Mouse (Mus musculus): ENCODE results near the gene Ppp1ca. TPM values are rescaled to one million over a fixed set of nuclear protein-coding genes. Genes with fewer than 3 reads are reported as not detected.
A peak's percentile ranks its signal among the peaks of the same experiment; 100 is the strongest.

Ppp1ca gene
- polyA plus RNA-seq, 1 experiment from 2014 or later, result 1,000 TPM

GRCm38 (mm10) chr19:4222165-4222564 lies 30.3 kb downstream of the Ppp1ca start:
- H3K9me3 ChIP-seq, result no peaks in the 10 kb centered on the region
- WGBS, result 87% methylated on average over 11 of the region's 11 CpGs
- peaks cover 50% of the 10 kb centered on the region for H3K4me1 ChIP-seq
- H3K36me3 ChIP-seq (replicated peaks), result peaks cover 12% of the 10 kb centered on the region; the same call in 1 of the 2 replicates
- peaks cover 46% of the 10 kb centered on the region for H3K27me3 ChIP-seq (replicated peaks; ENCODE audit: low read depth, poor library complexity, severe bottlenecking)
- no peak for DNase-seq (ENCODE audit: low spot score)
- no peak overlapping the region for H3K4me3 ChIP-seq
- H3K27ac ChIP-seq (replicated peaks), result peak overlapping the region; percentile 20; the same call in 1 of the 2 replicates

- 88% methylated on average over 7 of the region's 7 CpGs for WGBS
These were observed 34.9 kb downstream of the Ppp1ca start for GRCm38 (mm10) chr19:4226779-4227178.

GRCm38 (mm10) chr19:4227446-4227845 lies 35.6 kb downstream of the Ppp1ca start:
- Histone ChIP-seq H3K27me3 (replicated peaks; ENCODE audit: low read depth, poor library complexity, severe bottlenecking) (peaks cover 37% of the 10 kb centered on the region), H3K9me3 (no peaks in the 10 kb centered on the region), H3K36me3 (replicated peaks) (peaks cover 2% of the 10 kb centered on the region; the same call in 1 of the 2 replicates), H3K4me3 (no peak overlapping the region), H3K4me1 (peaks cover 38% of the 10 kb centered on the region), H3K27ac (replicated peaks) (0 out of 2 replicates have a peak overlapping the region, but pooled peaks have one; percentile 51)
- no peak for DNase-seq (ENCODE audit: low spot score)
- 77% methylated on average over 5 of the region's 5 CpGs for WGBS

More at GRCm38 (mm10) chr19:4226779-4227178, 34.9 kb downstream of the Ppp1ca start:
- no peak overlapping the region for H3K27ac ChIP-seq (replicated peaks)
- H3K27me3 ChIP-seq (replicated peaks; ENCODE audit: low read depth, poor library complexity, severe bottlenecking), result peaks cover 44% of the 10 kb centered on the region
- no peak for DNase-seq (ENCODE audit: low spot score)
- H3K9me3 ChIP-seq, result no peaks in the 10 kb centered on the region
- no peak overlapping the region for H3K4me3 ChIP-seq
- peaks cover 9% of the 10 kb centered on the region; the same call in 1 of the 2 replicates for H3K36me3 ChIP-seq (replicated peaks)
- peaks cover 38% of the 10 kb centered on the region for H3K4me1 ChIP-seq

GRCm38 (mm10) chr19:4227894-4228678 lies 36.2 kb downstream of the Ppp1ca start:
- 20% methylated on average over 8 of the region's 8 CpGs for WGBS
- DNase-seq (ENCODE audit: low spot score), result peak; percentile 77
- Histone ChIP-seq H3K9me3 (no peaks in the 10 kb centered on the region), H3K4me3 (no peak overlapping the region), H3K27me3 (replicated peaks; ENCODE audit: low read depth, poor library complexity, severe bottlenecking) (peaks cover 35% of the 10 kb centered on the region), H3K4me1 (peaks cover 38% of the 10 kb centered on the region), H3K27ac (replicated peaks) (0 out of 2 replicates have a peak overlapping the region, but pooled peaks have one; percentile 51), H3K36me3 (replicated peaks) (no peaks in the 10 kb centered on the region)

- Histone ChIP-seq H3K4me3 (no peak overlapping the region), H3K4me1 (peaks cover 38% of the 10 kb centered on the region), H3K27ac (replicated peaks) (no peak overlapping the region), H3K36me3 (replicated peaks) (no peaks in the 10 kb centered on the region), H3K27me3 (replicated peaks; ENCODE audit: low read depth, poor library complexity, severe bottlenecking) (peaks cover 35% of the 10 kb centered on the region), H3K9me3 (no peaks in the 10 kb centered on the region)
- 74% methylated on average over 4 of the region's 4 CpGs for WGBS
- DNase-seq (ENCODE audit: low spot score), result no peak
These were observed 37.0 kb downstream of the Ppp1ca start for GRCm38 (mm10) chr19:4228891-4229290.

GRCm38 (mm10) chr19:4229451-4230076 lies 37.7 kb downstream of the Ppp1ca start:
- H3K9me3 ChIP-seq, result no peaks in the 10 kb centered on the region
- no peaks in the 10 kb centered on the region for H3K36me3 ChIP-seq (replicated peaks)
- 38% methylated on average over 9 of the region's 9 CpGs for WGBS
- no peak for DNase-seq (ENCODE audit: low spot score)
- H3K27me3 ChIP-seq (replicated peaks; ENCODE audit: low read depth, poor library complexity, severe bottlenecking), result peaks cover 35% of the 10 kb centered on the region
- peaks cover 38% of the 10 kb centered on the region for H3K4me1 ChIP-seq
- H3K27ac ChIP-seq (replicated peaks), result peak overlapping the region; percentile 7; the same call in 1 of the 2 replicates
- H3K4me3 ChIP-seq, result no peak overlapping the region

GRCm38 (mm10) chr19:4230415-4230814 lies 38.5 kb downstream of the Ppp1ca start:
- WGBS, result 79% methylated on average over 8 of the region's 8 CpGs
- Histone ChIP-seq H3K27me3 (replicated peaks; ENCODE audit: low read depth, poor library complexity, severe bottlenecking) (peaks cover 35% of the 10 kb centered on the region), H3K4me1 (peaks cover 38% of the 10 kb centered on the region), H3K27ac (replicated peaks) (no peak overlapping the region), H3K36me3 (replicated peaks) (no peaks in the 10 kb centered on the region), H3K4me3 (no peak overlapping the region), H3K9me3 (no peaks in the 10 kb centered on the region)
- DNase-seq (ENCODE audit: low spot score), result no peak

- Histone ChIP-seq H3K4me3 (peak within 1 kb of the TSS; percentile 66), H3K4me1 (peaks cover 47% of the 10 kb centered on the region), H3K27ac (replicated peaks) (peak within 1 kb of the TSS; percentile 78), H3K36me3 (replicated peaks) (no peaks in the 10 kb centered on the region), H3K9me3 (no peaks in the 10 kb centered on the region), H3K27me3 (replicated peaks; ENCODE audit: low read depth, poor library complexity, severe bottlenecking) (peaks cover 35% of the 10 kb centered on the region)
- 12% methylated on average over 26 of the region's 26 CpGs for WGBS
- DNase-seq (ENCODE audit: low spot score), result peak; percentile 93
These were observed 39.7 kb downstream of the Ppp1ca start, which contains the start of gene Pold4 for GRCm38 (mm10) chr19:4231253-4232185. Gene Pold4 (plus strand): TSS chr19:4231899.

- no peaks in the 10 kb centered on the region for H3K36me3 ChIP-seq (replicated peaks)
- H3K4me1 ChIP-seq, result peaks cover 52% of the 10 kb centered on the region
- H3K27ac ChIP-seq (replicated peaks), result peak overlapping the region; percentile 78
- DNase-seq (ENCODE audit: low spot score), result no peak
- H3K9me3 ChIP-seq, result no peaks in the 10 kb centered on the region
- WGBS, result 80% methylated on average over 2 of the region's 2 CpGs
- H3K4me3 ChIP-seq, result peak overlapping the region; percentile 66
- peaks cover 29% of the 10 kb centered on the region for H3K27me3 ChIP-seq (replicated peaks; ENCODE audit: low read depth, poor library complexity, severe bottlenecking)
These were observed 40.3 kb downstream of the Ppp1ca start for GRCm38 (mm10) chr19:4232186-4232572.

GRCm38 (mm10) chr19:4232651-4233050 lies 40.8 kb downstream of the Ppp1ca start:
- no peak for DNase-seq (ENCODE audit: low spot score)
- Histone ChIP-seq H3K9me3 (no peaks in the 10 kb centered on the region), H3K4me1 (peaks cover 50% of the 10 kb centered on the region), H3K4me3 (peak overlapping the region; percentile 66), H3K27ac (replicated peaks) (0 out of 2 replicates have a peak overlapping the region, but pooled peaks have one; percentile 78), H3K27me3 (replicated peaks; ENCODE audit: low read depth, poor library complexity, severe bottlenecking) (peaks cover 25% of the 10 kb centered on the region), H3K36me3 (replicated peaks) (no peaks in the 10 kb centered on the region)
- WGBS, result 81% methylated on average over 7 of the region's 7 CpGs

GRCm38 (mm10) chr19:4234548-4234947 lies 42.7 kb downstream of the Ppp1ca start:
- H3K27ac ChIP-seq (replicated peaks), result no peak overlapping the region
- DNase-seq (ENCODE audit: low spot score), result no peak
- H3K9me3 ChIP-seq, result no peaks in the 10 kb centered on the region
- H3K27me3 ChIP-seq (replicated peaks; ENCODE audit: low read depth, poor library complexity, severe bottlenecking), result peaks cover 10% of the 10 kb centered on the region
- H3K4me1 ChIP-seq, result peaks cover 43% of the 10 kb centered on the region
- no peaks in the 10 kb centered on the region for H3K36me3 ChIP-seq (replicated peaks)
- 81% methylated on average over 4 of the region's 4 CpGs for WGBS
- H3K4me3 ChIP-seq, result no peak overlapping the region

GRCm38 (mm10) chr19:4240247-4240668 lies 48.4 kb downstream of the Ppp1ca start:
- no peaks in the 10 kb centered on the region for H3K27me3 ChIP-seq (replicated peaks; ENCODE audit: low read depth, poor library complexity, severe bottlenecking)
- WGBS, result 57% methylated on average over 8 of the region's 8 CpGs
- H3K4me3 ChIP-seq, result no peak overlapping the region
- no peak overlapping the region for H3K27ac ChIP-seq (replicated peaks)
- H3K9me3 ChIP-seq, result no peaks in the 10 kb centered on the region
- no peaks in the 10 kb centered on the region for H3K36me3 ChIP-seq (replicated peaks)
- peaks cover 26% of the 10 kb centered on the region for H3K4me1 ChIP-seq
- DNase-seq (ENCODE audit: low spot score), result no peak

All from embryonic facial prominence, embryonic 10.5 days (tissue).